Mouse (Mus musculus) hindbrain, embryonic 12.5 days (tissue): ENCODE results near the gene Frs3. TPM values are rescaled to one million over a fixed set of nuclear protein-coding genes. Genes with fewer than 3 reads are reported as not detected.

Experiments
- ATAC-seq: fragments of 200-750 bp; cut with Nextera tagmentation; 2 replicates; pipeline ENCODE4 v1.8.0; 2017; ENCODE audit warnings: moderate TSS enrichment; ENCODE audit not compliant: low FRiP score
- H3K27ac ChIP-seq: fragments of 300-500 bp; sonication (generic); 2 replicates; pipeline ENCODE4 v1.5.1; 2016; ENCODE audit warnings: mild to moderate bottlenecking
- H3K27me3 ChIP-seq: fragments of 300-500 bp; sonication (generic); 2 replicates; pipeline ENCODE4 v1.6.1; 2016; ENCODE audit warnings: mild to moderate bottlenecking
- H3K36me3 ChIP-seq: fragments of 300-500 bp; sonication (generic); 2 replicates; pipeline ENCODE4 v1.6.1; 2016; ENCODE audit warnings: mild to moderate bottlenecking
- H3K4me1 ChIP-seq: fragments of 300-500 bp; sonication (generic); 2 replicates; pipeline ENCODE4 v1.6.1; 2016
- H3K4me2 ChIP-seq: fragments of 300-500 bp; sonication (generic); replicated peaks from 2 replicates; pipeline ENCODE4 v1.6.1; 2016; ENCODE audit warnings: mild to moderate bottlenecking
- H3K4me3 ChIP-seq: fragments of 300-500 bp; sonication (generic); 2 replicates; pipeline ENCODE4 v1.5.1; 2016; ENCODE audit warnings: mild to moderate bottlenecking
- H3K9ac ChIP-seq: fragments of 300-500 bp; sonication (generic); 2 replicates; pipeline ENCODE4 v1.6.1; 2016; ENCODE audit warnings: mild to moderate bottlenecking, moderate library complexity
- H3K9me3 ChIP-seq: fragments of 300-500 bp; sonication (generic); replicated peaks from 2 replicates; pipeline ENCODE4 v1.6.1; 2016; ENCODE audit warnings: mild to moderate bottlenecking
- WGBS: fragments of 180-500 bp; shearing (Covaris S2); methylation state at CpG from one replicate; pipeline ENCODE4 v1.1.7; 2016; 5-methylcytosine and 5-hydroxymethylcytosine counted together
- polyA plus RNA-seq: library from polyadenylated mRNA; unstranded; fragments of >200 nt; fragmentation: Nextera tagmentation; extraction: Ambion mirVana; gene quantifications from 2 replicates; pipeline ENCODE4 v1.2.1, GENCODE M21; 2016

The Frs3 gene
- polyA plus RNA-seq, 1 experiment from 2014 or later: 18.9 TPM

DNA sequence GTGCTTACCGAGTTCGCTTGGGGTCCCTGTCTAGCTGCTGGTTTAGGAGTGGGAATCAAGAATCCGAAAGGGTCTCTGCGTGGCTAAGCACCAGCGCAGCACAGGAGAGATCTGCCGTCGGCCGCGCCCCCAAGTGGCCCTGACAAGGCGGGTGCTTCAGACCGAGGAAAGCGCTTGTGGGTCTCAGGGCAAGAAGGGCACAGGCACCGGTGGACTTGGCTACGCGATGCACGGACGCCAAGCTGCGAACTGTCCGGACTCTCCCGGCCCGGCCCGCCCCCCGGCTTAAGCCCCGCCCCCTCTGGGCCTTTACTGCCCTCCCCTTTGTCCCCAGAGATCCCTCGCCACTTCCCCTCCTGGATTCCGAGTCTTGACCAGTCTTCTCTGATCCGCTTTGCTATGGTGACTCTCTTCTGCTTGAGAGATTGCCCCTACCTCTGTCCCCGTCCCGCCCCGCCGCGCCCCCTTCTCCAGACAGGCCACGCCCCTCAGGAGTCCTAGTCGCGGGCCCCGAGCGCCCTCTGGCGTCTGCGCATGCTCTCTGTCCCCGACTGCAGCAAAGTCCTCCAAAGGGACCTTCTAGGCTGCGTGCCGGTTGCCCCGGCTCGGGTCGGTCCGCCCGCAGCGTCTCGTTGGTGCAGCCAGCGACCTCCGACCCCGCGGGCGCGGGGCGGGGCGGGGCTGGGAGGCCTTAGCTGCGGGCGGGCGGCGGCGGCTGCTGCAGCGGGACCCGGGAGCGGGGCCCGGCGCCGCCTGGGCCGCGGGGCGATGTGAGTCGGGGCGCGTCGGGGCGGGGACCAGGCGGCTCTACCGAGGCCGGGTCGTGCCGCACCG is 5.9 kb downstream of the Frs3 start, which contains the start of gene Prickle4:
TSS of gene Prickle4 (minus strand) at position 234 of the 834 bp plus-strand sequence.
- H3K27me3 ChIP-seq: peaks cover 7% of the 10 kb centered on the region; the same call in 1 of the 2 replicates

DNA sequence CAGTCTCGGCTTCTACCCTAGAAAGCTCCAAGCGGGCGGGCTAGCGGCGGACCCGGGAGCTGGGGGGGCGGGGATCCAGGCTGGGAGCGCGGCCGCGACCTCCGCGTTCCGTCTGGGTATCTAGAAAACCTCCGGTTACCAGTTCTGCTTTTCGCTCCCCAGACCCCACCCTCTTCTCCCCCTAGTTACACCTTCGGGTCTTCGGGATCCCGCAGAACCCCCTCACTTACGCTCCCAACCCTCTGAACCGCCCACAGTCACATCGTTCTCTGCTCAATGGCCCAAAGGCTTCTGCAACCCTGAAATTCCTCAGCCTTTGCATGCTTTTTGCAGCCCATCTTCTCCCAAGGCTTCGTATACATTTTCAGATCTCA is 6.5 kb downstream of the Frs3 start:
- WGBS: 3% methylated on average over 22 of the region's 23 CpGs
- H3K27ac ChIP-seq: peak overlapping the region; percentile 74; the same call in 1 of the 2 replicates
- H3K4me1 ChIP-seq: peaks cover 13% of the 10 kb centered on the region
- H3K4me2 ChIP-seq: peak overlapping the region; percentile 70
- peak overlapping the region; percentile 74 for H3K4me3 ChIP-seq
- peak; percentile 18 for ATAC-seq
- peaks cover 6% of the 10 kb centered on the region; the same call in 1 of the 2 replicates for H3K27me3 ChIP-seq
- peak overlapping the region; percentile 84 for H3K9ac ChIP-seq
- peaks cover 20% of the 10 kb centered on the region for H3K36me3 ChIP-seq
- no peaks in the 10 kb centered on the region for H3K9me3 ChIP-seq

More for the DNA sequence above, 5.9 kb downstream of the Frs3 start, which contains the start of gene Prickle4:
- Histone ChIP-seq H3K27ac (peak within 1 kb of the TSS; percentile 74), H3K9ac (peak within 1 kb of the TSS; percentile 84), H3K36me3 (peaks cover 14% of the 10 kb centered on the region; the same call in 1 of the 2 replicates), H3K4me1 (peaks cover 13% of the 10 kb centered on the region), H3K4me2 (peak within 1 kb of the TSS; percentile 70), H3K9me3 (no peaks in the 10 kb centered on the region), H3K4me3 (peak within 1 kb of the TSS; percentile 74)
- under 1% methylated on average over 74 of the region's 82 CpGs for WGBS
- ATAC-seq: peak; percentile 96

DNA sequence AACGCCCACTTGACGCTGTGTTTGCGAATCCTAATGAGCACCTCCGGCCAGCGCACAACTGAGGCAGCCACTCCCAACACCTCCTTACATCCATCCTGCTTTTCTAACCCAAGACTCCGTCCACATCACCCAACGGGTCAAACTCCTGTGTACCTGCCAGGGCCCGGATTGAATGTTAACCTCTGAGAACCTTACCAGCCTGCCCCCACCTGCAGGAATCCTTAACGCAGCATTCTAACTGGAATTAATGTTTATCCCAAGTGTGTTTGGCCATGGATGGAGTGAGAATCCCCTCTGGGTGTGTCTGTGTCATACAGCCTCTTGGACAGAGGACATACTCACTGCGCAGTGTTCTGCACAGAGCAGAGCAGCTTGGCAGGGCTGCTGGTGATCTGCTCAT is 9.3 kb downstream of the Frs3 start:
- Histone ChIP-seq H3K4me3 (no peak overlapping the region), H3K36me3 (peaks cover 38% of the 10 kb centered on the region), H3K4me1 (peaks cover 13% of the 10 kb centered on the region), H3K9ac (no peak overlapping the region), H3K27me3 (peaks cover 18% of the 10 kb centered on the region), H3K27ac (no peak overlapping the region), H3K9me3 (no peaks in the 10 kb centered on the region), H3K4me2 (no peak overlapping the region)
- ATAC-seq: no peak
- 90% methylated on average over 10 of the region's 10 CpGs for WGBS

DNA sequence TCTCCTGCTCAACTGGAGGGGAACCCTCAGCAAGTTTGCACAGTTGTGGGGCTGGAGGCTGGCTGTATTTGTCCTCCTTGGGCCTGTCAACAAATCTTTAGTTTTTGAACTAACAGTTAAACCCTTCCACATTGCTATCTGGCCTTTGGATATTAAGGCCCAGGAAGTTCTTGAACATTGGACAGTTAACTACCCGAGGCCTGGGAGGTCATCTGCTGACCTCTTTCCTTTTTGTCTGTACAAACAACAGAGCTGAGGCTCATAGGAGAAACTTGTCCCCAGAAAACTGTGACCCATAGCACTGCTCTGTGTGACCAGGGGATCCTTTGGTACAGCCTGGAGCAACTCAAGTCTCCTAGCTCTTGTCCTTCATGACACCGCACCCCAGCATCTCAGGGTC is 10.2 kb downstream of the Frs3 start:
- peaks cover 46% of the 10 kb centered on the region for H3K36me3 ChIP-seq
- no peak overlapping the region for H3K4me3 ChIP-seq
- H3K9me3 ChIP-seq: no peaks in the 10 kb centered on the region
- H3K4me2 ChIP-seq: no peak overlapping the region
- peaks cover 9% of the 10 kb centered on the region for H3K4me1 ChIP-seq
- no peak for ATAC-seq
- WGBS: 74% methylated on average over 2 of the region's 2 CpGs
- H3K27ac ChIP-seq: no peak overlapping the region
- H3K9ac ChIP-seq: no peak overlapping the region
- H3K27me3 ChIP-seq: peaks cover 22% of the 10 kb centered on the region

DNA sequence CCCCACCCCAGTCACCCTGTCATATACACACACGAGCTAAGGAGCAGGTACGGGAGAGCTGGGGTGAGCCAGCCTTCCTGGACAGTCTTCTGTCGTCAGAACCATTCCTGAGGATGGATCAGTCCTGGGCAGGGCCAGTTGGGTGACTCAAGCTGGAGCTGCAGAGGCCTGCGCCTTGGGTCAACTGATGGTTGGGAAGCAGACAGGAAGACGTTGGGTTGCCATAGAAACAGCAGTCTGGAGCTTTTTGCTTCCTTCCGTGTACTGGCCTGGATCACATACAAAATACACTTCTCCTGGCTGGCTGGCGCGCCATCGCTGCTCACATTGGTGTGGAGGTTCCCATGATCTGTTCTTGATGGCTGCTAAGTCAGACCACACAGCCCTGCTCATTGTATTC is 13.0 kb downstream of the Frs3 start:
- Histone ChIP-seq H3K27ac (no peak overlapping the region), H3K9ac (no peak overlapping the region), H3K4me2 (no peak overlapping the region), H3K9me3 (no peaks in the 10 kb centered on the region), H3K4me3 (no peak overlapping the region), H3K36me3 (peaks cover 46% of the 10 kb centered on the region), H3K27me3 (peaks cover 22% of the 10 kb centered on the region), H3K4me1 (no peaks in the 10 kb centered on the region)
- WGBS: 73% methylated on average over 9 of the region's 9 CpGs
- no peak for ATAC-seq

DNA sequence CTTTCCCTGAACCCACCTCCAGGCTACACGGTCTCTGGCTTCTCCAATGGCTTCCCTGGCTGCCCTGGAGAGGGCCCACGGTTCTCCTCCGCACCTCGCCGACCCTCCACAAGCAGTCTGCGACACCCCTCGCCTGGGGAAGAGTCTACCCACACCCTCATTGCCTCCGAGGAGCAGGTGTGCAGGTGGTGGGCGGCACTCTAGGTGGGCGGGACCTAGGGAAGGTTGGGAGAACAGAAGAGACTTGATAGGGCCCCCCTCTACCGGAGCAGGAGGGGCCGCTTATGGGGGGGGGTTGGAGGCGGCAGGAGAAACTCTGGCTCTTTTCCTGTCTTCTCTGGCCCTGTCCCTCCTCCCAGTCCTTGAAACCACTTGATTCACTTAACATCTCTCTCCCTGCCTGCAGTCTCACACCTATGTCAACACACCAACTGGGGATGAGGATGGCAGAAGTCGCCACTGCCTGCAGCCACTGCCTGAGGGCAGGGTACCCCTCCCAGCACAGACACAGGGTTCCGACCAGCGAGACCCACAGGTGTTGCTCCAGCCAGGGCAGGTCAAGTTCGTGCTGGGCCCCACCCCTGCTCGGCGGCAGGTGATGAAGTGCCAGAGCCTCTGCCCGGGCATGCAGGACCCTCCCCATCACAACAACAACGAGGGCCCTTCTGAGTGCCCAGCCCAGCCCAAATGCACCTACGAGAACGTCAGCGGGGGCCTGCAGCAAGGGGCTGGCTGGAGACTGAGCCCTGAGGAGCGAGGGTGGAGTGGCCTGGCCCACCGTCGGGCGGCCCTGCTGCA is 13.9 kb downstream of the Frs3 start:
- Histone ChIP-seq H3K9me3 (no peaks in the 10 kb centered on the region), H3K9ac (no peak overlapping the region), H3K4me2 (no peak overlapping the region), H3K27ac (no peak overlapping the region), H3K4me3 (no peak overlapping the region), H3K4me1 (no peaks in the 10 kb centered on the region), H3K27me3 (peaks cover 22% of the 10 kb centered on the region), H3K36me3 (peaks cover 46% of the 10 kb centered on the region)
- WGBS: 43% methylated on average over 28 of the region's 28 CpGs
- no peak for ATAC-seq

DNA sequence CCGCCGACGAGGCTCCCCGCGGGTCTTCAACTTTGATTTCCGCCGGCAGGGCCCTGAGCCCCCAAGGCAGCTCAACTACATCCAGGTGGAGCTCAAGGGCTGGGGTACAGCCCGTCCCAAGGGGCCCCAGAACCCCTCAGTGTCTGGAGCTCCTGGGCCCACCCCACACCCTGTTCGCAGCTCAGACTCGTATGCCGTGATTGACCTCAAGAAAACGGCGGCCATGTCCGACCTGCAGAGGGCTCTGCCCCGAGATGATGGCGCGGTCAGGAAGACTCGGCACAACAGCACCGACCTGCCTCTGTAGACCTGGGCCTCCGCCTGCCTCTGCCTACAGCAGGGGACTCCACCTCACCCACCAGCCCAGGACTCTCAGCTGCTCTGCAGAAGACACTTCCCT is 14.7 kb downstream of the Frs3 start:
- no peaks in the 10 kb centered on the region for H3K9me3 ChIP-seq
- H3K27me3 ChIP-seq: peaks cover 22% of the 10 kb centered on the region
- H3K4me2 ChIP-seq: no peak overlapping the region
- H3K4me1 ChIP-seq: no peaks in the 10 kb centered on the region
- no peak overlapping the region for H3K27ac ChIP-seq
- H3K4me3 ChIP-seq: no peak overlapping the region
- peaks cover 41% of the 10 kb centered on the region for H3K36me3 ChIP-seq
- WGBS: 29% methylated on average over 20 of the region's 20 CpGs
- no peak for ATAC-seq
- no peak overlapping the region for H3K9ac ChIP-seq

DNA sequence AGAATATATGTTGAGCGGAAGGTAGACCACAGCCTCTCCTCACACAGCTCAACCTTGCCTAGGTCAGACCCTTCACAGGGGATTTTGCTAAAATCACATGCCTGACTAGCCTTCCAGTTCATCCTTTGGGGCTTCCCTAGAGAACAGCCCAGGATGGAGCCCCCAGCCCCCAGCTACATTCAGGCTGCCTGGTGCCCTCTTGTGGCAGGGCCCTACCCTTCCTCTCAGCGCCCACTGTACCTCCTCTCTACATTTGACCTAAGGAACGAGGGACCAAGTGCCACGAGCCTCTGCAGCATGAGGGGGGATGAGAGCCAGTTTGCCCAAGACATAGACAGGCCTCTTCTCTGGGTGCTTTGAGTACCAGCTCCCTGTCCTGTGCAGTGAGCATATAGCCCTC is 15.9 kb downstream of the Frs3 start:
- no peak for ATAC-seq
- WGBS: 79% methylated on average over 4 of the region's 4 CpGs

DNA sequence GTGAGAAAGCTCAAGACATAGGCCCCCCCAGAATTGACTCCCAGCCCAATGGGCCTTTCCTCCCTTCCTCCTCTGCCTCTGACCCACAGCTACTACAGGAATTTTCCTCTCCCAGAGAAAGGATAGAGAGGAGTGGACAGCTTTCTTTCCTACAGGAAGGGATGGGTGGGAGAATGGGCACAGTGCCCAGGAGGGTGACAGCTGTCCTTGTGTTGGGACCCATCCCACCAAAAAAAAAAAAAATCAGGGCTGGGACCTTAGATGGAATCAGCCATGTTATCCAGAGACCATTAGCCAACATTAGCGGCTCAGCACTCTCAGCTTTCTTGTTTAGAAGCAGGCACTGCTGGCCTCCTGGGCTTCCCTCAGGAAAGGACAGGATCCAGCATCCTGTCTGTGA is 17.4 kb downstream of the Frs3 start:
- no peak overlapping the region for H3K4me2 ChIP-seq
- 65% methylated on average over 1 of the region's 1 CpGs for WGBS
- H3K4me3 ChIP-seq: no peak overlapping the region
- no peak for ATAC-seq
- no peaks in the 10 kb centered on the region for H3K4me1 ChIP-seq
- H3K9me3 ChIP-seq: no peaks in the 10 kb centered on the region
- H3K36me3 ChIP-seq: peaks cover 20% of the 10 kb centered on the region; the same call in 1 of the 2 replicates
- H3K9ac ChIP-seq: no peak overlapping the region
- no peak overlapping the region for H3K27ac ChIP-seq
- peaks cover 22% of the 10 kb centered on the region for H3K27me3 ChIP-seq

More for the DNA sequence above, 15.9 kb downstream of the Frs3 start:
- no peak overlapping the region for H3K4me2 ChIP-seq
- no peaks in the 10 kb centered on the region for H3K9me3 ChIP-seq
- peaks cover 32% of the 10 kb centered on the region for H3K36me3 ChIP-seq
- H3K27me3 ChIP-seq: peaks cover 22% of the 10 kb centered on the region
- no peak overlapping the region for H3K27ac ChIP-seq
- no peak overlapping the region for H3K9ac ChIP-seq
- H3K4me3 ChIP-seq: no peak overlapping the region
- no peaks in the 10 kb centered on the region for H3K4me1 ChIP-seq

DNA sequence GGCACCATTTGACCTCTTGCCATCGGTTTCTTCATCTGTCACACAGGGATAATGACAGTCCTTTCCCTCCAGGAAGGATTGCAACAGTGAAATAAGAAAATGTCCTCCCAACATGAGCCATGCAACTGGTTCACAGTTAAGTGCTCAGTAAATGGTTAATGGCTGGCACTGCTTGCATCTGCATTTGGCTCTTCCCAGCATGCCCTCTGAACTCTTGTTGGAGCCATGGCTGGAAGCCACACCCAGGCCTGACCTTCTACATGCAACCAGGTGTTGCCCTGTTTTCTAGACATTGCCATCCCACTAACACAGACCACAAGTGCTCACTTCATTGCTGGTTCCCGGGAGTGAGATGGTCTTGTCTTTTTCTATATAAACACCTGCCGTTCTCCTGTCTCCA is 19.1 kb downstream of the Frs3 start:
- H3K4me3 ChIP-seq: no peak overlapping the region
- 83% methylated on average over 3 of the region's 3 CpGs for WGBS
- H3K9ac ChIP-seq: no peak overlapping the region
- no peak overlapping the region for H3K27ac ChIP-seq
- peaks cover 9% of the 10 kb centered on the region for H3K27me3 ChIP-seq
- ATAC-seq: no peak
- 0 out of 2 replicates have a peak, but pooled peaks cover 9% of the 10 kb centered on the region for H3K36me3 ChIP-seq
- H3K4me2 ChIP-seq: no peak overlapping the region
- H3K4me1 ChIP-seq: 0 out of 2 replicates have a peak, but pooled peaks cover 2% of the 10 kb centered on the region
- H3K9me3 ChIP-seq: no peaks in the 10 kb centered on the region

DNA sequence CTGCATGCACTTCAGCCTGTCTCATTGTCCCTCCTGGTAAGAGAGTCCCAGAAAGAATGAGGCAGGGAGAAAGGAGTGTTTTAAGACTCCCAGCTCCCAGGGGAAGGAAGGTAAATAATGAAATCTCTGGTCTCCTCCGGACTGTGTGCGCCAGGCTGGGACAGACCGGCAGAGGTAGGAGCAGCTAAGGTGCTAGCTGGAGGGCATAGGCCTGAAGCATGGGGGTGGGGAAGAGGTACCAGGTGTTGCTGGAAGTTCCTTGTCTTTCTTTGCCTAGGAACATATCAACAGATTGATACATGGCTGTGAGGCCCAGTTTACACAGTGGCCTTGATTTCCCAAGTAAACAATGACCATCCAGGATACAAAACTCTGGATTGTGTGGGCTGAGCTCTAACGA is 20.1 kb downstream of the Frs3 start:
- no peak for ATAC-seq
- Histone ChIP-seq H3K27me3 (no peaks in the 10 kb centered on the region), H3K4me2 (no peak overlapping the region), H3K9ac (no peak overlapping the region), H3K9me3 (no peaks in the 10 kb centered on the region), H3K4me3 (no peak overlapping the region), H3K36me3 (no peaks in the 10 kb centered on the region), H3K27ac (no peak overlapping the region), H3K4me1 (0 out of 2 replicates have a peak, but pooled peaks cover 2% of the 10 kb centered on the region)
- WGBS: 66% methylated on average over 4 of the region's 4 CpGs

DNA sequence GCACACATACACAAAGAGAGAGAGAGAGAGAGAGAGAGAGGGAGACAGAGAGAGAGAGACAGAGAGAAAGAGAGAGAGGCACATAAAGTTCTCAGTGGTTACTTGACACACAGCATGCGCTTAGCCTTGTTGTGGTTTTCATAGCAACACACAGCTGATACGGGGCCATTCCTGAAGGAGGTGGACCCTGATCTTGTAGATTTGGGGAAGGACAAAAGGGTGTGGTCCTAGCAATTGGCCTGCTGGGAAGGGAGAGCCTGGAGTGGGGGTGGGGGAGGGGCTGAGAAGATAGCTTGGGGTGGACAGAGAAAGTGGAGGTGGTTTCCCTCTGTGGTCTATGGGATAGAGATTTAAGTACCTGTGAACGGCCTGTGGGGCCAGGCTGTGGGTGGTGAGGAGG is 21.2 kb downstream of the Frs3 start:
- no peak overlapping the region for H3K4me2 ChIP-seq
- H3K4me1 ChIP-seq: 0 out of 2 replicates have a peak, but pooled peaks cover 2% of the 10 kb centered on the region
- H3K27ac ChIP-seq: no peak overlapping the region
- ATAC-seq: no peak
- H3K27me3 ChIP-seq: no peaks in the 10 kb centered on the region
- H3K4me3 ChIP-seq: no peak overlapping the region
- H3K36me3 ChIP-seq: no peaks in the 10 kb centered on the region
- H3K9me3 ChIP-seq: no peaks in the 10 kb centered on the region
- WGBS: 70% methylated on average over 3 of the region's 3 CpGs
- H3K9ac ChIP-seq: no peak overlapping the region
